Mouse (Mus musculus): ENCODE results near the gene Trim13.
A peak's percentile ranks its signal among the peaks of the same experiment; 100 is the strongest.

The Trim13 gene

DNA sequence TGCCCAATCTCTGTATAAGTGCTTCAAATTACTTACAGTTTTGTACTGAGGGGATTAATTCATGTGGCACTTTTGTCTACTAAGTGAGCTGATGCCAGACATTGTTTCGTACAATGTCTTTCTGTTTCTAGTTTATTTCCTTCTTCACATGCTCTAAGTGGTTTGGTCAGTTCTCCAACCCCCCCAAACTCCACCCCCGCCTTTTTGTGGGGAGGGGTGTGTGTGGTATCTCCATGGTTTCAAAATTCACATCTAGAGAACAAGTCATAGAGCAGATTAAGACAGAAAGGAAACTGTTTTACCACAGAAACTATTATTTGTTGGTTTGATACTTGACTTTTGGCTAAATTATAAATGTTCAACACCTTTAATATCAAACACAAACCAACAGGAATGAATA lies 22.3 kb downstream of the Trim13 start:
- no peak for DNase-seq

DNA sequence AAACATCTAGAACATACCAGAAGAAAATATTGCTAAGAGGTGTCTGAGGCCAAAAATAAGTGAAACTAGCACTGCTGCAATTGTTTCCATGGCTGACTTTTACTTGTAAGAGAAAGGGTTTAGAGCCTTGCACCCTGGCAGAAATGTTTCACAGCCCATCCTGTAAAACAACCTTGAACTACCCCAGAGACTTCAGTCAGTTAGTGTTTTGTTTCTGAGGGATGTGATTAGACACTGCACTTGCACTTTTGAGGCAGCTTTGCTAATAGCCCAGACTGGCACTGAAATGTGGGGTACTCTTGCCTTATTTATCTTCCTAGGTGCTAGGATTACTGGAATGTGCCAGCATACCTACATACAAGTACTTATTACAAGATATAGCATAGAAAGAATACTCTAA lies 37.9 kb downstream of the Trim13 start:
- DNase-seq: no peak

DNA sequence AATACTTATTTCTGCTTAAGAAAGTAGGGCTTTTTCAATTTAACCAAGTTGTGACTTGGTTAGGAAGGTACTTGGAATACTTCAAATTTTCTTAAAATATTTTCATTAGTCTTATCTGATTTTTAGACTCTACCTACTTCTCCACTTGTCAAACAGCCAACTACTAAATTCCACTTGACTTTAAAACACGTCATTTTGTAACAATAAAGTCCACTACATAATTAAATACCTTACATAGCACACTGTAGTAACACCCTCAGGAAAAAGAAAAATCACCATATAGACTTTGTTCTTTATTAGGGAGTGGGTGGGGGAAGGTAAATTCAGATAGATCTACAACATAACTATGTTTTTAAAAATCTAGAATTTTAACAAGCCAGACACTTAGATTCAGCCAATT lies 44.6 kb downstream of the Trim13 start:
- no peak for DNase-seq

DNA sequence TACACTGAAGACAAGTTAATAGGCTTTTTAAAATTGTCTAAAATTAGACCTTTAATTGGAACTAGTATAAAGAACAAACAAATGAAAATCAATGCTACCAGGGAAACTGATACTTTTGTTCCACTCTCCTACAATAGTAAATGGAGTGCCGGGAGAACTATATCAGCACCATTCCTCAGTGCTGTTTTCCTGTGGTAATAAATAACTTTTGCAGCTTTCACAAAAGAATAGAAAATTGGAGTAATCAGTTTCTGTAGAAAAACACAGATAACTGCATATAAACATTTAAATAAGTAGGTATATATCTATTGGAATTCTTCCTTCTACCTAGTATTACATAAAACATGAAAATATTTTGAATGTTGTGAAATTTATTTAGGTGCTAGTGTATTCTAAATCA lies 47.5 kb downstream of the Trim13 start:
- DNase-seq: no peak

DNA sequence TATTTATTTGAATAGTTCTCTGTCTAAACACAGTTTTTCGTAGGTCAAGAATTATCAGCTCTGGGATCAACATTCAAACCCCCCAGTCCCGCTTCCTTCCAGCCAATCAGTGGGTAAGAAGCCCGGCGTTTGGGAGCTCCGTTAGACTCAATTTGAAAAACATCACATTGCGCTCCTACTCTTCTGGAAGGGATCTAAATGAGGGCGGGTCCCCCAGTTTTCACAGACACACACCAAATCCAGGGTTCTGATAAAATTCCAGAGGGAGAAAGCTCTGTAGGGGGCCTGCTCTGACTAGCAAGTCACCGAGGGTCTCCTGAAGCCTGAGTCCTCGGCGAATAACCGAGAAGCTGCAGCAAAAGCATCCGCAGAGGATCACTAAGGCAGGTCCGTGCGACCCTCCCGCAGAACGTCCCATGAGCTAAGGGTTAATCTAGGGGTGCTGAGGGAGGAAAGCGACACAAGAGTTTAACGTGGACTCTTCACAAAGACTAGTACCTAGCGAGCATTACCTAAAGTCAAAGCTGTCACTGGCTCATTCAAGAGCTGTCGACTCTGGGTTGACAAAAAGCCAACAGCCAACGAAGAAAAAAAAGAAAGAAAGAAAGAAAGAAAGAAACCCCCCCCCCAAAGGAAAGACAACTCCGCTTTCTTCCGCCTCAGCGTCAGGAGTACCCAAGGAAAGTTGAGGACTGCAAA lies 49.3 kb downstream of the Trim13 start:
- peak; percentile 26 to 30 for DNase-seq

DNA sequence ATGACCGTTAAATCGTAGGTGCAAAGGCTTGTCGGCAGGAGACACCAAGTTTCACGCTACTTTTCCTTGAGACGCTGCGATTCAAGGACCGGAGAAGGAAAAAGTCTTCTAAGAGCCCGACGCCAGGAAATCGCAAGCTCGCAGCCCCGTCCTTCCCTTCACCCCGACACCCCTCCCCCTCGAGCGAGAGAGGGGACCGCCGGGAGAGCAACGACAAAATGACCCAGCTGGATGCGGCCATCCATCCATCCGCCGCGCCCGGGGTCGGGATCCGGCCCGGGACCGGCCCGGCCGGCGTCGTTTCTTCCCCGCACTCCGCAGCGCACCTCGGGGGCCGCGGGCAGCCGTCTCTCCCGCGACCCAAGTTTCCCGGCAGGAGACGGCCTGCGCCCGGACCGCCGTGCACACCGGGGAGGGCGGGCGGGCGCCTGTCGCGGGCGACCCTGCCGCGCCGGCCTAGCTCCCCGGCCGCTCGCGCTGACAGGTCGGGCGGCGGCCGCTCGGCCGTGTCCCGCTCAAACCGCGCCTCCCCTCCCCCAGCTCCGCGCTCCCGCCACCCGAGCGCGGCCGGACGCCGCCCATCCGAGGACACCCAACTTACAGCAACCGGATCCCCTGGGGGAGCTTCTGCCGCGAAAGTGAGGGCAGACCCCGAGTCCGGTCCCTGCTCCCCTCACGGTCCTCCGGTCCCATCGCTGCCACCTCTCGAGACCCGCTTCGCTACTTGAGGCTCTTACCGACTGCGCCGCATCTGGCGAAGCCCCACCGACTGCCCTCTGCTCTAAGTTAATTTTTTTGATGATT lies 50.0 kb downstream of the Trim13 start:
- peak; percentile 38 to 45 for DNase-seq

DNA sequence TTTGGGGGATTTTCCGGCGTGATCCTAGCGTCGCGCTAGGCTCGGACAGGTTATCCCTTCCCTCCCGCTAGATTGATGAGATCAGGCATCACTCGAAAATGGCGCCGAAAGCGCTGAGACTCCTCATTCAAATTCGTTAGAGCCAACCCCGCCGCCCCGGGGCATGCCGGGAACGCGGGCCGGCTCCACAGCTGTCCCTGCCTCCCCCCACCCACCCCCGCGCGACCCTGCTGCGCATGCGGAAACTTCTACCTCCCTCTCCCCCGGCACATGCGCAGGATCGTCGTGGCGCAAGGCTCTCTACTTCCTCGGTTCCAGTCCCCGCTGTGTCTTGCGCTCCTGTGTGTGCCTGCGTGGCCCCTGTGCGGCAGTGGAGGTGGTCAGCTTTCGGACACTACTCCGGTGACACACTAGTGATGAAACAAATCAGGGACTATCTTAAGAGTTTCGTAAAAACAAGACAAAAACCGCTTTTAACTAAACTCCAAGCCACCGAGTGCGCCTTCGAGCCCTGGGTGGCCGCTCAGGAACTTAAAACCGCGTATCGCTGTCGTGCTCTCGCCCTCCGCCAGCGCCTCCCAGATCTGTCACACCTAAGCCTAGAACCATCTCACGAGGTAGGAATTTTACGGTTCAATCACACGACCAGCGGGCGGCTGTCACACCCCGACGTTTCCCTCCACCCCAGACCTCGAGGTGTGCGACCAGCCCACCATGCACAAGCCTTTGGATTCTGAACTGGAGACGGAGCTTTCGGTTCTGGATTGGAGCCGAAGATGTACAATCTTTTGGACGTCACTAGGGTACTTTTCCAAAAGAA lies 50.8 kb downstream of the Trim13 start:
- DNase-seq: peak; percentile 95 to 97

DNA sequence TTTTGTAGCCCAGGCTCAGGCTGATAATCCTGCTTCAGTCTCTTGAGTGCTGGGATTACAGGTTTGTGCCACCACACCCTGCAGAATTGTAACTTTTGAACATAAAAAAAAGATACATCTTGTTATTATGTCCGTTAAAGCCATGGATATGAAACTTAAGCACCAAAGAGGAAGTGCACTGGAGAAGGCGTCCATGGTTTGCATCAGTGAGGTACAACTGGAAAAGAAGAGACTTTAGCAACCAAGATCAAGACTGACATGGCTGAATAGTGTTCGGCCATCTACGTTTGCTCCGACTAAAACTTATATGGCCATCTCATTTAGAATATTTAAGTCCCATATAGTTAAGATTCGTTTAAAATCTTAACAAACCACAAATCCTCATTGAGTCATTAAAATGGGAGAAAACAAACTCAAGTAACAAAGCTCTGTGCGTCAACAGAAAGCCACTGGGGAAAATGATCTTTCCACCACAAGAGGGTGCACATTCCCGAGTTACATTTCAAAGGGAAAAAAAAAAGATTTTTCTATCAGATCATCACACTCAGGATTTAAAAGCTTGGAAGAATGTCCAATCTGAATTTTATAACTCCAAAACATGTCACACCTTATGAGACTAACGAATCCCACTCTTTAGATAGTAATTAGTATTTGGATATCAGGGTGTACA lies 52.4 kb downstream of the Trim13 start:
- DNase-seq: peak in 1 of 2 experiments; percentile 40

All from lung, adult 18-20 months (tissue).